Mouse (Mus musculus): ENCODE results near the gene Aebp2.

DNA sequence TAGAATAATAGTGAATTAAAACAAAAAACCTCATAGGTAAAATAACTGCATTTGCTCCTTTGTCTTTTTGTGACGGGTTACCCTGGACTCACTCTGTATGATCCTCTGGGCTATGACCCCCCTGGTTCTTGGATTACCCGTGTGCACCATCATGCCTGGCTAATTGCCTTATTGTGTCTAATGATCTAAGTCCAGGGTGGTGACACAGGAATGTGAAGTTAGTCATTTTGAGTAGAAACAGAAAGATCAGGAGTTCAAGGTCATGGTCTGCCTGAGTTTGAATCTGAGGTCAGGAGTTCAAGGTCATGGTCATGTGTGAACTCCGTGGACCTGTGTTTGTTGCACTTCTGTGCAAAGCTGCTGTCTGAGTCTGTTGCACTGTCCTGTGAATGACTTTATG lies 16.7 kb upstream of the Aebp2 start:
- no peak for TF ChIP-seq POLR2A (IDR thresholded peaks at IDR 0.05; ENCODE audit: borderline replicate concordance, low read depth, low read length)
- TF ChIP-seq CTCF (IDR thresholded peaks at IDR 0.05; ENCODE audit: low read depth, low read length), result no peak

Data from bone marrow macrophage, adult 2 months (primary cell).